Mouse (Mus musculus) thymus, postnatal 10 days (tissue): Measurements from ENCODE around the gene Alkbh3.

ENCODE experiments used
- DNase-seq, 2 experiments: peaks; one replicate each; pipeline ENCODE4 v3.0.0; 2021; ENCODE audit warnings: low spot score in 2 of 2

The Alkbh3 gene

DNA sequence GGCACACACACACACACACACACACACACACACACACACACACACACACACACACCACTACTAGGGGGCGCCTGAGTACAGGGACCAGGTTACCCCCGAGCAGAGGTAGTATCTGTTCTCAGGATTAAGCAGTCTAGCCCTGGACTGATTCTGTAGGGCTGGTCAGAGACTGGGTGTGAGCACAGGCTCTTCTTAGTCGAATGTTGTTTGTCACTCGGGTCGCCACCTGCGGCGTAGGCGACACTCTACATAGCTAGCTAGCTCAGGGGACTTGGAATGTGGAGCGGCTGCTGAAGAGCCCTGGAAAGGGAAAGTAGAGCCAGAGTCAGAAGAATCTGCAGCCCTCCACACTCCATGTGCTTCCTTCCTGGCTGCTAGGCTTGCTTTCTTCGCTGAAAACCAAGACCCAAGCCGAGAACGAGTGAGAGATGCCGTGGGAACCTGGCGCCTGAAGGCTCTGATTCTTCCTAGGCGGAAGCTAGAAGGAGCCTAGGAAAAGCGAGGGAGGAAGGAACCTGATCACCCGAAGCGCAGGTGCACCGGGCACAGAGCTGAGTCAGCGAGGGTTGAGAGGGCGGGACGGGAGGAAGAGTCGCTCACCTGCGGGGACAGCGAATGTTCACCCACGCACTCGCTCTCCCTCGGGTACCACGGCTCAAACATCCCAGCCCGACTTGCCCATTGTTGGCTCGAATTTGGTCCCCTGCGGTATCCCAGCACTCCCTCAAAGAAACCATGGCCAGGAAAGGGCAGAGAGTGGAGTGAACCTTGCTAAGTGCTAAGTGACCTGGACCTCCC is 55.6 kb downstream of the Alkbh3 start:
- DNase-seq: no peak

DNA sequence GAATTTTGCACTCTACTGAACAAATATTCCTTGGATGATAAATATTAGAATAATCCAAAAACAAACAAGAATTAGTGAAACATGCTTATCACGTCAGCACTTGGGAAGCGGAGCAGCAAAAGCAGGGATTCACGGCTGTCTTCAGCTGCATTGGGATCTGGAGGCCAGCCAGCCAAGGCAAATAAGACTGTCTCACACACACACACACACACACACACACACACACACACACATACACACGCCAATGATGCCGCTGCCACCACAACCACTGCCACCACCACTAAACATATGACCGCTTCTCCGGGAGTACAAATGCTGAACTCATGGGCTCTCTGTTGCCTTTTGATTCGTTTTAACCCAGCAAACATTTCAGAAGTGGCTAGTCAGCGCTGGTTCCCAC is 56.9 kb downstream of the Alkbh3 start:
- no peak for DNase-seq

DNA sequence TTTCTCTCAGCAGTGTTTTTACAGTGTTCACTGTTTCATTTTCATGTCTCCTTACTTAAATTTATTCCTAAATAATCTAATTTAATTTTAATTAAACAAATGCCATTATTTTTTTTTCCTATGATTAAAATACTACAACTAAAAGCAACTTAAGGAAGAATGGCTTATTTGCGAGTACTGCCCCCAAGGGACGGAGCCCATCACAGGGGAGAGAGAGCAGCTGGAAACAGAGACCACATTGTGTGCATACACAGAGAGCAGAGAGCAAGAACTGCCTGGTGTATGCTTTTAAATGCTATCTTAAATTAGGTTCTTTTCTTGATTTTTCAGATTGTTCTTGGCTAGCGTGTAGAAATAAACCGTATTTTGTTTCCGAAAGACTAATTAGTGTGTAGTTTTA is 63.6 kb downstream of the Alkbh3 start:
- DNase-seq: no peak

DNA sequence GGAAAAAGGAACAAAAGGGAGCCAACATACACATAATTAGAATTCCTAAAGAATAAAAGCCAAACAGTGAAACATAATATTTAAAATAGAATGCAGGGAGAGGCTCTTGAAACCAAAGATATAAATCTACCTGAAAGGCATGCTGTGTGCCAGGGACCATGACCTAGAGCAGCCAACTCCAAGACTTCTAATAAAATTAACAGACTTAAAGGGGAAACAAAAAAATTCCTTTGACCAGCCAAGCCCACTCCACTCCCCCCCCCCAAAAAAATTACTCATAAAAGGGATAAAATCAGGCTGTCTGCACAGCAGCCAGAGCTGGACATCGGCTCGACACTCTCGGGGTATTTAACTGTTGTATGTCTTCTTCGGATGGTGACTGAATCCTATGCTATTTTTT is 65.8 kb downstream of the Alkbh3 start:
- DNase-seq: no peak

DNA sequence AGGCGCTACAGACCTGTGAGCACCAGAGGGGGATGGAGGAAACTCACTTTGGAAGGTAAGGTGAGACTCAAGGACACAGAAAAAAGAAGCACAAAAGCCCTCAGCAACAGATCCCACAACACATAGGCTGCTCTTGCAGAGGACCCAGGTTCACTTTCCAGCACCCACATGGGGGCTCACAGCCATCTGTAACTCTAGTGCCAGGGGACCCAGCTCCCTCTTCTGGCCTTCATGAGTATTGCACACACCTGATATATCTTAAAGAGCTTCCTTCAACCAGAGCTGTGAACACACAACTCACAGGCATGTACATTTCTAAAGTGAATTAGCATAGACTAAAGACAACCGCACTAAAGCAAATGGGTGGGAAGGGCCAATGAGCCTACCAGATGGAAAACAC is 66.5 kb downstream of the Alkbh3 start:
- DNase-seq: no peak

DNA sequence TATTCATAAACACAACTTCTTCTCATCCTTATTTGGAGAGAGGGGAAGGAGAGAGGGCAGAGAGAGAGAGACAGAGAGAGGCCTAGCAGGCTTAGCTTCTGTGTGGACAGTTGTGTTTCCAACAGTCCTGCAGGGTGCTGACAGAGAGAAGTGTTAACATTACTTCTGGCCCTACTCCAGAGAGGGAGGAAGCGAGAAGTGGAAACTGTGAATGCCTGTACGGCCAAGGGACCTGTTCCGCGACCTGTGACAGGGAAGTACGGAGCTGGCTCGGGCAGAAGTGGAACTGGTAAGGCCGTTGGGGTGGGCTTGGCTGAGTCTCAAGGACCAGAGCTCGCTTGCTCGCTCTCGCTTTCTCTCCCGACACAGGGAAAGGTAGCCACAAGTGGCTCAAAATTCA is 68.9 kb downstream of the Alkbh3 start:
- no peak for DNase-seq

DNA sequence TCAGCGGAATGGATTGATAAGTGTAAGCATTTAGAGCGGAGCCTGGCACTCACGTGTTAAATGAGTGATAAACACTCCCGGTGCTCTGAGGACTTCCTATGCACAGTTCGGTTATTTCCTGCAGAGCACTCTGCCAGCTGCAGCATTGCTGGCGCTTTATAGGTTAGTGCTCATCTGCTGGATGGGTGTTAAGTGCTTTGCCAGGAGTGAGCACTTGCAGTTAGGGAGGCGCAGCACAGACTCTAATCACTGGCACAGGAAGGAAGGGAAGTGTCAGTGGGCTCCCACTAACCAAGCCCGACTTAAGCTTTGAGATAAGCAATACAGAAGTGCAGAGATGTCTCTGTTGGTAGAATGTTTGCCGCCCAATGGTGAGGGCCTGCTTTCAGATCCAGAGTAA is 72.1 kb downstream of the Alkbh3 start:
- no peak for DNase-seq
